Mouse (Mus musculus) cerebellum, adult (tissue): Measurements from ENCODE around the gene Mpzl1.

Source experiments
- ATAC-seq: cut with Nextera tagmentation; 2 replicates; pipeline ENCODE4 v1.9.2; 2017; ENCODE audit warnings: mild to moderate bottlenecking, moderate library complexity, mixed read lengths; ENCODE audit not compliant: insufficient number of reproducible peaks, low FRiP score, low TSS enrichment

Mpzl1 gene

DNA sequence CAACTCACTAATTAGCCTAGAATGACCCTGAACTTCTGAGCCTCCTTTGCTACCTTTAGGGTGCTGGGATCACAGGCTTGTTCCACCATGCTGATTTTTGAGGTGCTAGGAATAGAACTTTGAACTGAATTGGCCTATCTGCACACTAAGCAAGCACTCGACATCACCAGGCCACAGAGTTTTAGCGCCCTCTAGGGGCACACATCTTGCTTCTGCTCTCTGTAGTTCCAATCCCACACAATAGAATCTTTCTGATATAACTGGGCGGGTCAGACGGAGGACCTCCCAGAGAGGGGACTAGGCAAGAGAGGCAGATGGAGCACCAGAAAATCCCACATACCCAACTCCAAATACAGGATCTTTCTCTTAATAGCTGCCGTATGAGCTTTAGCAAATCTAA is 24.3 kb upstream of the Mpzl1 start:
- peak; percentile 62; the same call in 1 of the 2 replicates for ATAC-seq

- ATAC-seq, result no peak
Observed at GRCm38 (mm10) chr1:165655482-165655881, 21.1 kb upstream of the Mpzl1 start.

- ATAC-seq, result no peak
Observed at GRCm38 (mm10) chr1:165655022-165655421, 20.7 kb upstream of the Mpzl1 start.

GRCm38 (mm10) chr1:165653126-165653885 is 19.0 kb upstream of the Mpzl1 start:
- no peak for ATAC-seq

GRCm38 (mm10) chr1:165652507-165652906 is 18.2 kb upstream of the Mpzl1 start:
- ATAC-seq, result no peak

- ATAC-seq, result no peak
Observed at GRCm38 (mm10) chr1:165651158-165651557, 16.8 kb upstream of the Mpzl1 start.

- no peak for ATAC-seq
Observed at GRCm38 (mm10) chr1:165645102-165645501, 10.8 kb upstream of the Mpzl1 start.

DNA sequence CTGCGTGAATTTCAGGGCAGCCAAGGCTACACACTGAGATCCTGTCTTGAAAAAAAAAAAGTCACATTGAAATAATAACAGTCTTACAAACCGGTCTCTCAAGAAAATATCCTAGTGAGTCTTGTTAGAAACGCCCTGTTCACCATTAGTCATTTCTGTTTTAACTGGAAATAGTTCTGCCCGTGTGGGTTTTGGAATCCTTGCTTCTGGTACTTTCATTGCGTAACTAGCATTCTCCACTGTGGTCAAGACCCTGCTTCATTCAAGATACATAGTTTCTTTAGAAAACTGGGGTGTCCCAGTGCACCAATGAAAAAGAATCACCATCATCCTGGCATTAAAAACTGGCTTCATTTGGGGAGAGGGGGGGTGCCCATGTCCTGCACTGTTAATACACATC is 9.4 kb upstream of the Mpzl1 start:
- no peak for ATAC-seq

GRCm38 (mm10) chr1:165642780-165643311 is 8.5 kb upstream of the Mpzl1 start:
- peak; percentile 59 for ATAC-seq

DNA sequence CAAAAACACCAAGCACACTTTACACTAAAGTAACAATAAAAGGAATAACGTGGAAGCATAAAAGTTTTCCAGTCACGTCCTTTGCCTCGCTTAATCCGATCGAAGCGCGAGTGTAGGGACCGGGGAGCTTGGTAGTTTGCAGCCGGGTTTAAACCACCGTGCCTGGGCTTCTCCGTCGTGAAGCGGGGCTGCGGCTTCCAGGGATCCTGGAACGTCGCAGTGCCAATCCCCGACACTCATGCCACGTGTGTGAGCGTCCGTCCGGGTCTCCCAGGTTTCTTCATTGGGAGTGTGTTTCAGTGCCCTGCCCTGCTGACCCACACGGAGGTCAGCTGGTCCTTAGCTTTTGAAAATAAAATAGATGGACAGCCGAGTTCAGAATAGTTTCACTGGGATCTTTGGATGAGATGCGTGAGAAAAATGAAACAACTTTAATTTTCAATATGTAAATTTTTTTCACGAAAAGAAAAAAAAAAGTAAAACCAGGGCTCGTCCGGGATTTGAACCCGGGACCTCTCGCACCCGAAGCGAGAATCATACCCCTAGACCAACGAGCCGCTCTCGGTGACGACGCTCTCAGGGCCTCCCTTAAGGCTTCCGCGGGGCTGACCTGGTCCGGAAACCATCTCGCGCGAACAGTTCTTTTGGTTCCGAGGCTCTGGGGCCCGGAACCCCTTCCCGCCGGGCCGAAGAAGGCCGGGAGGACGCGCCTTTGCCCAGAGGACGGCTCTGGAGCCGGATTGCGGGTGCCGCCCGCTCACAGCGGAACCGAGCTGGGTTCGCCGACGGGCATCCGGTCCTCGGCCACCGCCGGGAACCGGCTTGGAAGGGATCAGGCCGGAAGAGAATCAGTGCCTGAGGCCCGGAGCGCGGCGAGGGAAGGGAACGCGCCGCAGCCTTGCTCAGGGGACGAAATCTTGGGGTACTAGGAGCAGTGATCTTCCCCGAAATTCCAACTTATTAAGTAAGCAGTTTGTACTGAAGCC is 7.7 kb upstream of the Mpzl1 start:
- ATAC-seq, result peak; percentile 85

DNA sequence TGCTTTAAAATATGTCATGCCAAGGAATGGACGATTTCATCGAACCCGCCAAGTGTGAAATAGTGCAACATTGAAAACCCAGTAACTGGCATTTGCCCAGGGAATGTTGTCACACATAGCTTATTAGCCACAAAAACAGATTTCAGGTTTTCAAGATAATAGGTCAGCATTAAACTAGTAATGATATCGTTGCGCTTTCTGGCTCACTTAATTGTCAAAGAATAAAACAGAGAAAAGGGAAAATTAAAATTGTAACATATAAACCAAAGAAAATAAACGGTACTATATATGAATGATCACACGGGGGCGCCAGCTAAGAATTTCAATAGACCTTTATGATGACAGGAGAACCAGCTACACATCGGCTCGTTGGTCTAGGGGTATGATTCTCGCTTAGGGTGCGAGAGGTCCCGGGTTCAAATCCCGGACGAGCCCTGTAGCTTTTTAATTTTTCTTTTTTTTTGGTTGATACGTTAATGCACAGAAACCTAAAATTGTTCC is 7.0 kb upstream of the Mpzl1 start:
- peak; percentile 21; the same call in 1 of the 2 replicates for ATAC-seq

DNA sequence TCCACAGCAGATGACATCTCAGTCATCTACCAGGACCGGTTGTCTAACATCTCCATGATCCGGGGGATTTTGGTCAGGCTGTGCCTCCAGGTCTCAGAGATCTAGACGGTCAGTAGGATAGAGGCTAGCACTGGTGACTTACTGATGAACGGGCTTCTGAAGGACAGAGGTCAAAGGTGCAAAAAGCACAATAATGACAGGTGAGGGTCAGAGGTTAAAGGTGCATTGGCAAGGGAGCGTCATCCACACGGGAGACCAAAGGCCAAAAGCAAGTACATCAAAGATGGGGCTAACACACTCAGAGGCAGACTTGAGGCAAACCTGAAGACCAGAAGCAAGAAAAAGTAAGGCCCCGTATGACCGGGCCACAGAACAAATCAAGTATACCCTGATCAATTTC is 2.0 kb upstream of the Mpzl1 start:
- ATAC-seq, result no peak

DNA sequence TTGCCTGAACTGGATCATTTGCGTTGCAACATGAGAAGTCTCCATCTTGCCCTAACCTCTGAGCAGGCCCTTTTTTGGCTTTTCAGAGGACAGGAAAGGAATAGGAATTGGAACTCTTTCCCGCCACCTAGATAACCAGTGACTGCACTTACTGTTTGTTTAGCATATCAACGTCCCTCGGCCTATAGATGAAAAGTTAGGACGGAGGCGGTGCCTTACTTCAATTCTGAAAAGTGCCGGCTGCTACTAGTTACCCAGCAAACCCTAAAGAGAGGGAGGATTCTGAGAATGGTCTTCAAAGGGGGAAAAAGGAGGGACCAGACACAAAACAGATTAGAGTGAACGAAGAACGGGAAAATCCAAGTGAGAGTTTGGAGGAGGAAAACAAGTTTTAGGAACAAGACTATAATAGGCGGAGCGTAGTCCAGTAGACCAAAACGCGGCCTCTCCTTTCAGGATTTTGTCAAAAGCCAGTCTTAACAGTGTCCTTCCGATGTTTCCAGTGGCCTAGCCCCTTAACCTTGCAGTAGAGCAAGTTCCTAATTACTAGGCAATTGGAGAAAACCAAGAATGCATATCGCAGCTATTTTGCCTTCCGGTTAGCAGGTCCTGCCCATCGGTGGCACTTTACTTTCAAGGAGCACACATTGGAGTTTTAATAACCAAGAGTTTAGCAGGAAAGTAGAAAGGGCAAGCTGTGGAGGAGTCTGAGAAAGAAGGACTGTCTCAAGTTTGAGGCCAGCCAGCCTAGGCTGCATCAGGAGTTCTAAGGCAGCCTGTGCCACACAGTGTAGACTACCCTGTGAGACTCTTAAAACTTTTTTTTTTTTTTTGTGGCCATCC is 938 bp upstream of the Mpzl1 start:
- ATAC-seq, result no peak

DNA sequence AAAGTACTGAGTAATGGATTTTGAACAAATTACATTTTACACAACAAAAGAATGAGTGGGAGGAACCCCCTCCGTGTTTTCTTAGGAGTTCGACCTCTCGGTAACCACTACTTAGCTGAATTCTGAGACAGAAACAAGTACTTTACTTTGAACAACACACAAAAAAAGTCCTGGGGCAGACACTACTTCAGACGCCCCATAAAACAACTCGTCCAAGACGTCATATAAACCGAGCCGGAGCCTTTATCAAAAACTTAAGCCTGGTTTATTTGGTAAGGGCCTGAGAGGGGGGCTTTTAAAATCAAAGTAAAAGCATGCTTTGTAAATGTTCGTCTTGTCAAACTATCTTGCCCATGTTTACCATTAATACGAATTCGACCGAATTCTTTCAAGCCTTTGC is 993 bp downstream of the Mpzl1 start:
- ATAC-seq, result no peak

DNA sequence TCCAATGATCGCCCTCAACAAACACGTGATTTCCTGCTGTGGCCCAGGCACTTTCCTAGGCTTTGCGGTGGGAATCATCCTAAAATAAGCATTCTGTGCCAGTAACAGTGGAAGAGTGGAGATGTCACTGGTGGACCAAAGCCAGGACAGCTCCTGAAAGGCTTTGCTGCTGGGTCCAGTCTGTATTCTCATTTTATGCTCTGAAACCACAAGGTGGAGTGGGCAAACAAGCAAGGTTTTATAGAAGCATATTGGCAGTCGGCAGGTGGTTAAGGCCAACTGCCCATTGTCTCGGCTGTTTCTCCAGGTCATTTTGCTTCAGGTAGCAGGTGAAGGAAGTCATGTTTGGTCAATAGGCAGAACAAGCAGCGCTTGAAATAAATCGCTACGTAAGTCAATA is 3.2 kb downstream of the Mpzl1 start:
- peak; percentile 45 for ATAC-seq

DNA sequence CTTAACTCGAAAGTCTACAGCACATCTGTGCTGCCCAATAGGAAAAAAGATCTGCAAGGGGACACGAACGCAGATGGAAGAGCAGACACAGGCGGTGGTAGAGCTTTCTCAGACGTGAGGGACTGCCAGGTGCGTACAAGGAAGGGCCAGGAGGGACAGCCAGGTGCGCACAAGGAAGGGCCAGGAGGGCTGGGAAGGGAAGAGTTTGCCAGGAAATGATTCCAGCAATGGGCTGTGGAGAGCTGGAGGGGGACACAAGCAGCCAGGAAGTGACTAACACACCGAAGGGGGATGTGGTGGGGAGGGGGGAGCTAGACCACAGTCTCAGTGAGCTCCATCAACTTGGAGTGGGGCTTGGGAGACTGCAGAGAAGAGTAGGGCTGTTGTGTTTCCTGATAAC is 4.4 kb downstream of the Mpzl1 start:
- no peak for ATAC-seq

DNA sequence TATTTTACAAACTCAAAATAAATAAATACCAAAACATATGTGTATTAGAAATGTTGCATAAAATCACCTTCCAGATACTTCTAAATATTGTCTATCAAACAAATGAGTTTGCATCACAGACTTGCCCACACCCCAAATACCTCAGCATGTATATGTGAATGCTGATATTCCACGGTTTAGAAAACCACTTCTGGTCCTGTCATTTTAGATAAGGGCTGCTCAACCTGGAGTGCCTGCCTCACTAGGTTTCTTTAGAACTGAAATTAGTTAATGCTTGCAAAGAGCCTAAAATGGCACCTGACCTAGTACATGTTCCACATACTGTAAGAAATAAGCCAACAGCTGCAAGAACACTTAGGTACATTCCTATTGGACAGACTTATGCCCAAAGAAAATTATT is 5.7 kb downstream of the Mpzl1 start:
- ATAC-seq, result no peak

DNA sequence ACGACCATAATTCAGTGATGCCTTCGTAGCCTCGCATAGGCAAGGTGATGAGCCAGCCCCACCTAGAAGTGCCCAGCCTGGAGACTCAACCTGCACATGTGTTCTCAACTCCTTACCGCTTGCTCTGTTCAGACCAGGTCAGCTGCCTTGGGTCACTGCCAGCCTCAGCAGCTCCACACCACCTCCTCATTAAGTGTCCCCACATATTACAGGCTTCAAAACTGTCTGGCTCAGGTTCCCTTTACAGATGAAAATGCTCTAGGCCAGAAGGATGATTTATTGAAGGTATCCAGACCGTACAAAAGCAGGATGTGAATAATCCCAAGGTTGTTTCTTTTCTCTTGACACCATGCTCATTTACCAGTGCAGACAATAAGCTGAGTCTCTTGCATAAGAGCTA is 8.4 kb downstream of the Mpzl1 start:
- ATAC-seq, result no peak

DNA sequence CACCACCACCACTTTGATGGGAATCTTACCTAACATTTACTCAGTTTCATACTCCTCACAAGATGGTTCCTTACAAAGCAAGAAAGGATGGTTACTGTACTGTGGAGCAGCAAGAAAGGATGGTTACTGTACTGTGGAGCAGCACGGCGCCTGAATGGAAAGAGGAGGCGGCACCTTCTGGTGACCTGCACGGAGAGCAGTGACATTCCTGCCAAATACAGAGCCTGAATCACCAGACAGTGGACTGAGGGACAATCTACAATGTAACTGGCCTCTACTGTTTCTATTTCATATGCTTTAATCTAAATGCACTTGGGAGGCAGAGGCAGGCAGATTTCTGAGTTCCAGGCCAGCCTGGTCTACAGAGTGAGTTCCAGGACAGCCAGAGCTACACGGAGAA is 9.3 kb downstream of the Mpzl1 start:
- ATAC-seq, result peak; percentile 72

DNA sequence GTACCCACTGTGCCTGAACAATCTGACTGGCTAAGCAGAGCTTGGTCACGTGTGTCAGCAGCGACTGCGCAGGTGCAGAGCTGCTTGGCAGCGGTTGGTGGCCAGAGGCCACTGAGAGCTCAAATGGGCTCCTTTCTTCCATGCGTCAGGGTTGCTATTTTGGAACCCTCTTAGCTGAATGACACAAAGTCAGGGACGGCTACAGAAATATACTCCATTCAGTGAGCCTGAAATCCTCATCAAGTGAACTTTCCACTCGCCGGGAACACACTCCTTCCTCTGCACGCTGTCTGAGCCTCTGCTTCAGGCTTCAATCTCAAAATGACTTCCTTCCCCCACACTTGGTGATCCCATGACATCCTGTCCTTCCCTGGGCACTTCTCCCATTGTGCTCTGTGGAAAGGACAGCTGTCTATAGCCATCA is 16.1 kb downstream of the Mpzl1 start:
- peak; percentile 43; the same call in 1 of the 2 replicates for ATAC-seq
